ENCODE assay signal across 8 mouse cellular contexts in the genomic region with DNA sequence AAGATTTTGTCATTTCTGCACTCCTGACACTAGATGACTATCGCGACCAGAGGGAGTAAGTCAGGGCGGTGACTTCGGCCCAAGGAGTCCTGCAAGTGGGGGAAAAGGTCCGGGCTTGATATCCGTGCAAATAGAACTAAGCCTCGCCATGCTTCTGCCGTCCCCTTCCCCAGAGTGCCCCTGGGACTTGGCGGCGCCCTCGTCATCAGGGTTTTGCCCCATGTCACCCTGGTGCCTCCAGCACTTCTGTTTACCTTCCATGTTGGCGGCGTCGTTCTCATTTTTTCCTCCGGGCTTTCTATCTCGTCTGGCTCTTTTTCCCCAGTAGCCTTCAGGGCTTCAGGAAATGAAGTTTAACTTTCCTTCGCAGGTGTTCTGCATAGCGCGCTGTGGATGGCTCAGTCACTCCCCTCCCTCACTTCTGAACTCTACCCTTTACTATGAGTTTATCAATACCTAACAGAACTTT. TPM values are rescaled to one million over a fixed set of nuclear protein-coding genes. Genes with fewer than 3 reads are reported as not detected.
A peak's percentile ranks its signal among the peaks of the same experiment; 100 is the strongest.
DNase-seq lines count a peak whose midpoint lies in the region; ATAC-seq lines count a peak whose summit lies in the region.

No protein-coding gene starts in this region.

- WGBS in forebrain, embryonic 11.5 days: under 1% methylated on average over 19 of the region's 19 CpGs
- WGBS in hindbrain, embryonic 11.5 days: under 1% methylated on average over 19 of the region's 19 CpGs
- under 1% methylated on average over 19 of the region's 19 CpGs for WGBS in limb, embryonic 15.5 days
- under 1% methylated on average over 19 of the region's 19 CpGs for WGBS in midbrain, embryonic 16.5 days

- H3K9ac ChIP-seq in forebrain, embryonic 11.5 days (ENCODE audit: low read length): peak overlapping the region; percentile 98
- peak overlapping the region; percentile 93 for H3K9ac ChIP-seq in hindbrain, embryonic 11.5 days (ENCODE audit: low read depth, low read length)
- H3K9ac ChIP-seq in limb, embryonic 15.5 days: peak overlapping the region; percentile 26; the same call in 1 of the 2 replicates
- H3K9ac ChIP-seq in midbrain, embryonic 16.5 days (ENCODE audit: low read depth, low read length): peak overlapping the region; percentile 99

- no peak overlapping the region; the same call in 1 of the 2 replicates for H3K27ac ChIP-seq in brown adipose tissue, adult 24 weeks (replicated peaks; ENCODE audit: low read depth, low read length)
- H3K27ac ChIP-seq in forebrain, embryonic 11.5 days (ENCODE audit: low read depth, low read length): no peak overlapping the region
- no peak overlapping the region for H3K27ac ChIP-seq in hindbrain, embryonic 11.5 days (ENCODE audit: low read depth, low read length)
- H3K27ac ChIP-seq in limb, embryonic 15.5 days: peak overlapping the region; percentile 47; the same call in 1 of the 2 replicates
- H3K27ac ChIP-seq in midbrain, embryonic 16.5 days (ENCODE audit: low read length): no peak overlapping the region; the same call in 1 of the 2 replicates

- no peaks in the 10 kb centered on the region for H3K36me3 ChIP-seq in forebrain, embryonic 11.5 days (ENCODE audit: control insufficient read depth, insufficient read depth, low read length)
- no peaks in the 10 kb centered on the region for H3K36me3 ChIP-seq in hindbrain, embryonic 11.5 days (ENCODE audit: control insufficient read depth, insufficient read depth, low read length)
- H3K36me3 ChIP-seq in limb, embryonic 15.5 days: no peaks in the 10 kb centered on the region
- H3K36me3 ChIP-seq in midbrain, embryonic 16.5 days (ENCODE audit: control insufficient read depth, insufficient read depth, low read length): no peaks in the 10 kb centered on the region

- no peak for ATAC-seq in forebrain, embryonic 11.5 days (replicated peaks; ENCODE audit: low FRiP score)
- no peak for ATAC-seq in hindbrain, embryonic 11.5 days (ENCODE audit: low FRiP score)
- ATAC-seq in limb, embryonic 15.5 days (ENCODE audit: insufficient number of reproducible peaks, low FRiP score, low TSS enrichment, low read depth): no peak
- no peak for ATAC-seq in midbrain, embryonic 16.5 days

- H3K4me2 ChIP-seq in forebrain, embryonic 11.5 days (ENCODE audit: low read depth, low read length, severe bottlenecking): peak overlapping the region; percentile 92
- peak overlapping the region; percentile 85 for H3K4me2 ChIP-seq in hindbrain, embryonic 11.5 days (replicated peaks; ENCODE audit: low read depth, low read length)
- H3K4me2 ChIP-seq in limb, embryonic 15.5 days: peak overlapping the region; percentile 90
- H3K4me2 ChIP-seq in midbrain, embryonic 16.5 days (ENCODE audit: low read length): peak overlapping the region; percentile 100

- H3K27me3 ChIP-seq in forebrain, embryonic 11.5 days (ENCODE audit: control insufficient read depth, insufficient read depth, low read length): no peaks in the 10 kb centered on the region
- H3K27me3 ChIP-seq in hindbrain, embryonic 11.5 days (ENCODE audit: control insufficient read depth, insufficient read depth, low read length): no peaks in the 10 kb centered on the region
- H3K27me3 ChIP-seq in limb, embryonic 15.5 days: no peaks in the 10 kb centered on the region
- H3K27me3 ChIP-seq in midbrain, embryonic 16.5 days (ENCODE audit: control insufficient read depth, insufficient read depth, low read depth, low read length): no peaks in the 10 kb centered on the region

- peak; percentile 21 for DNase-seq in left cerebral cortex, postnatal 4 days
- no peak for DNase-seq in left cerebral cortex, adult 9 months (ENCODE audit: low spot score in 2 of 2)
- DNase-seq in forebrain, embryonic 11.5 days (ENCODE audit: low spot score): peak; percentile 68
- DNase-seq in hindbrain, embryonic 11.5 days (ENCODE audit: low spot score): peak; percentile 49
- DNase-seq in thymus, postnatal 0 days (ENCODE audit: low spot score): peak; percentile 67

- H3K4me1 ChIP-seq in brown adipose tissue, adult 24 weeks (ENCODE audit: control insufficient read depth, insufficient read depth, insufficient read length, low read length): peaks cover 4% of the 10 kb centered on the region
- peaks cover 8% of the 10 kb centered on the region; the same call in 1 of the 2 replicates for H3K4me1 ChIP-seq in forebrain, embryonic 11.5 days (replicated peaks; ENCODE audit: control insufficient read depth, insufficient read depth, low read length)
- no peaks in the 10 kb centered on the region for H3K4me1 ChIP-seq in hindbrain, embryonic 11.5 days (replicated peaks; ENCODE audit: control insufficient read depth, insufficient read depth, low read length)
- H3K4me1 ChIP-seq in limb, embryonic 15.5 days: peaks cover 14% of the 10 kb centered on the region
- H3K4me1 ChIP-seq in midbrain, embryonic 16.5 days (ENCODE audit: control insufficient read depth, insufficient read depth, low read length): peaks cover 32% of the 10 kb centered on the region

- intact Hi-C loops in left cerebral cortex, postnatal 4 days (cut with DNase I): loop anchor here (5.0 to 10.0 kb wide), 2 partner anchors 61 to 141 kb away; no protein-coding TSS in a partner anchor

- H3K9me3 ChIP-seq in forebrain, embryonic 11.5 days (ENCODE audit: control insufficient read depth, low read length): no peaks in the 10 kb centered on the region
- no peaks in the 10 kb centered on the region for H3K9me3 ChIP-seq in hindbrain, embryonic 11.5 days (ENCODE audit: control insufficient read depth, low read length)
- H3K9me3 ChIP-seq in limb, embryonic 15.5 days: no peaks in the 10 kb centered on the region
- no peaks in the 10 kb centered on the region for H3K9me3 ChIP-seq in midbrain, embryonic 16.5 days (replicated peaks; ENCODE audit: control insufficient read depth, low read length, poor library complexity, severe bottlenecking)

- H3K4me3 ChIP-seq in brown adipose tissue, adult 24 weeks (ENCODE audit: insufficient read depth, low read depth, low read length): peak overlapping the region; percentile 65
- peak overlapping the region; percentile 93 for H3K4me3 ChIP-seq in forebrain, embryonic 11.5 days (ENCODE audit: low read depth, low read length)
- peak overlapping the region; percentile 71 for H3K4me3 ChIP-seq in hindbrain, embryonic 11.5 days (ENCODE audit: low read depth, low read length)
- peak overlapping the region; percentile 94 for H3K4me3 ChIP-seq in limb, embryonic 15.5 days
- H3K4me3 ChIP-seq in midbrain, embryonic 16.5 days (ENCODE audit: low read depth, low read length): peak overlapping the region; percentile 86

RNA-seq across cellular contexts. Expression of a gene that starts 1.7 kb away (rescaled TPM):
- 10 to 100 TPM; 42.5 to 44.9 TPM for total RNA-seq in left cerebral cortex, postnatal 4 days (2021)
- 13.6 and 15.4 TPM in 2 replicates for polyA plus RNA-seq in brown adipose tissue, adult 24 weeks (2012; ENCODE audit: insufficient read depth, insufficient read length, missing spikeins)
- 27.4 and 30.2 TPM in 2 replicates for polyA plus RNA-seq in forebrain, embryonic 11.5 days (2014; fragmentation: Nextera tagmentation; extraction: Ambion mirVana)
- 25.8 and 30.1 TPM in 2 replicates for polyA plus RNA-seq in hindbrain, embryonic 11.5 days (2014; fragmentation: Nextera tagmentation; extraction: Ambion mirVana)
- 16.6 and 17.9 TPM in 2 replicates for polyA plus RNA-seq in limb, embryonic 15.5 days (2015; fragmentation: Nextera tagmentation; extraction: Ambion mirVana)
- 13.3 and 15.1 TPM in 2 replicates for polyA plus RNA-seq in midbrain, embryonic 16.5 days (2015; fragmentation: Nextera tagmentation; extraction: Ambion mirVana)
- polyA plus RNA-seq in thymus, postnatal 0 days (2015; fragmentation: Nextera tagmentation; extraction: Ambion mirVana): 22.5 and 28.7 TPM in 2 replicates

Comparison
In these comparisons a context has a peak if more than half of its experiments do, and no peak if none do; other contexts are left out.
1. DNase-seq: peak in left cerebral cortex, postnatal 4 days (single experiment), forebrain, embryonic 11.5 days (single experiment), hindbrain, embryonic 11.5 days (single experiment) and thymus, postnatal 0 days (single experiment); none in left cerebral cortex, adult 9 months (0 of 2).
2. H3K9ac ChIP-seq: peak in every context shown above with its lines; median percentile 99 in midbrain, embryonic 16.5 days; 98 in forebrain, embryonic 11.5 days; 93 in hindbrain, embryonic 11.5 days; 26 in limb, embryonic 15.5 days.
3. Peak in every context shown above with its lines, with median percentiles within 50 percentile points of each other: H3K4me3 ChIP-seq and H3K4me2 ChIP-seq.